Mouse (Mus musculus) kidney, embryonic 14.5 days (tissue): Measurements from ENCODE around the gene Plbd2. TPM values are rescaled to one million over a fixed set of nuclear protein-coding genes. Genes with fewer than 3 reads are reported as not detected.

Experiments used
- ATAC-seq: fragments of 200-750 bp; cut with Nextera tagmentation; 2 replicates; pipeline ENCODE4 v1.8.0; 2017; ENCODE audit warnings: moderate number of reproducible peaks, mild to moderate bottlenecking, moderate TSS enrichment, moderate library complexity; ENCODE audit not compliant: low FRiP score, low TSS enrichment
- H3K27ac ChIP-seq: fragments of 300-500 bp; sonication (generic); 2 replicates; pipeline ENCODE4 v1.5.1; 2014; ENCODE audit warnings: low read depth, mild to moderate bottlenecking, low read length, moderate library complexity, mixed read lengths
- H3K27me3 ChIP-seq: fragments of 300-500 bp; sonication (generic); 2 replicates; pipeline ENCODE4 v1.6.1; 2014; ENCODE audit warnings: mild to moderate bottlenecking, low read length; ENCODE audit not compliant: control insufficient read depth, insufficient read depth
- H3K36me3 ChIP-seq: fragments of 300-500 bp; sonication (generic); 2 replicates; pipeline ENCODE4 v1.6.1; 2014; ENCODE audit warnings: low read length, mixed read lengths; ENCODE audit not compliant: control insufficient read depth, insufficient read depth
- H3K4me1 ChIP-seq: fragments of 300-500 bp; sonication (generic); 2 replicates; pipeline ENCODE4 v1.6.1; 2014; ENCODE audit warnings: low read length, mixed read lengths; ENCODE audit not compliant: control insufficient read depth, insufficient read depth
- H3K4me2 ChIP-seq: fragments of 300-500 bp; sonication (generic); replicated peaks from 2 replicates; pipeline ENCODE4 v1.6.1; 2014; ENCODE audit warnings: low read depth, mild to moderate bottlenecking, low read length
- H3K4me3 ChIP-seq: fragments of 300-500 bp; sonication (generic); 2 replicates; pipeline ENCODE4 v1.5.1; 2014; ENCODE audit warnings: mild to moderate bottlenecking, low read length
- H3K9ac ChIP-seq: fragments of 300-500 bp; sonication (generic); 2 replicates; pipeline ENCODE4 v1.6.1; 2014; ENCODE audit warnings: low read depth, mild to moderate bottlenecking, low read length, moderate library complexity
- H3K9me3 ChIP-seq: fragments of 300-500 bp; sonication (generic); 2 replicates; pipeline ENCODE4 v1.6.1; 2016; ENCODE audit warnings: low read length; ENCODE audit not compliant: control insufficient read depth
- WGBS: fragments of 180-500 bp; shearing (Covaris S2); extraction: QIAGEN DNeasy Blood & Tissue Kit; methylation state at CpG from one replicate; pipeline ENCODE4 v1.1.7; 2014; 5-methylcytosine and 5-hydroxymethylcytosine counted together
- polyA plus RNA-seq: library from polyadenylated mRNA; unstranded; fragments of >200 nt; fragmentation: Nextera tagmentation; extraction: Ambion mirVana; gene quantifications from 2 replicates; pipeline ENCODE4 v1.2.1, GENCODE M21; 2014

Plbd2 gene
- 41.5 and 44.5 TPM in 2 replicates for polyA plus RNA-seq

- H3K27me3 ChIP-seq: no peaks in the 10 kb centered on the region
- H3K4me3 ChIP-seq: peak within 1 kb of the TSS; percentile 81
- no peak within 1 kb of the TSS for H3K27ac ChIP-seq
- H3K36me3 ChIP-seq: peaks cover 3% of the 10 kb centered on the region; the same call in 1 of the 2 replicates
- no peaks in the 10 kb centered on the region for H3K9me3 ChIP-seq
- H3K9ac ChIP-seq: peak within 1 kb of the TSS; percentile 82
- 1% methylated on average over 55 of the region's 55 CpGs for WGBS
- H3K4me1 ChIP-seq: 0 out of 2 replicates have a peak, but pooled peaks cover 6% of the 10 kb centered on the region
- peak within 1 kb of the TSS; percentile 86 for H3K4me2 ChIP-seq
- peak; percentile 74 for ATAC-seq
These were observed at the start of gene Plbd2 for GRCm38 (mm10) chr5:120503144-120503795. Gene Plbd2, minus strand, starts transcription at chr5:120503625.

- 100% methylated on average over 5 of the region's 5 CpGs for WGBS
- peaks cover 41% of the 10 kb centered on the region for H3K36me3 ChIP-seq
- no peak overlapping the region for H3K27ac ChIP-seq
- peaks cover 12% of the 10 kb centered on the region; the same call in 1 of the 2 replicates for H3K4me1 ChIP-seq
- ATAC-seq: no peak
- no peak overlapping the region for H3K4me2 ChIP-seq
- H3K4me3 ChIP-seq: no peak overlapping the region
- H3K9ac ChIP-seq: no peak overlapping the region
- no peaks in the 10 kb centered on the region for H3K9me3 ChIP-seq
- no peaks in the 10 kb centered on the region for H3K27me3 ChIP-seq
These were observed 47.2 kb upstream of the Plbd2 start for GRCm38 (mm10) chr5:120550673-120551072.

GRCm38 (mm10) chr5:120550137-120550536 is 46.7 kb upstream of the Plbd2 start:
- no peak for ATAC-seq
- WGBS: 65% methylated on average over 5 of the region's 5 CpGs
- no peak overlapping the region for H3K4me2 ChIP-seq
- peaks cover 12% of the 10 kb centered on the region; the same call in 1 of the 2 replicates for H3K4me1 ChIP-seq
- H3K27me3 ChIP-seq: no peaks in the 10 kb centered on the region
- no peak overlapping the region for H3K4me3 ChIP-seq
- H3K9me3 ChIP-seq: no peaks in the 10 kb centered on the region
- no peak overlapping the region for H3K27ac ChIP-seq
- no peak overlapping the region for H3K9ac ChIP-seq
- peaks cover 37% of the 10 kb centered on the region for H3K36me3 ChIP-seq

- Histone ChIP-seq H3K4me3 (no peak overlapping the region), H3K4me2 (no peak overlapping the region), H3K27ac (no peak overlapping the region), H3K4me1 (peaks cover 12% of the 10 kb centered on the region; the same call in 1 of the 2 replicates), H3K9me3 (no peaks in the 10 kb centered on the region), H3K36me3 (peaks cover 30% of the 10 kb centered on the region), H3K9ac (no peak overlapping the region), H3K27me3 (no peaks in the 10 kb centered on the region)
- WGBS: 44% methylated on average over 11 of the region's 11 CpGs
- ATAC-seq: no peak
These were observed 44.9 kb upstream of the Plbd2 start for GRCm38 (mm10) chr5:120548236-120548850.

GRCm38 (mm10) chr5:120536632-120537031 is 33.2 kb upstream of the Plbd2 start:
- Histone ChIP-seq H3K36me3 (peaks cover 41% of the 10 kb centered on the region), H3K27me3 (no peaks in the 10 kb centered on the region), H3K4me2 (no peak overlapping the region), H3K27ac (no peak overlapping the region), H3K4me3 (no peak overlapping the region), H3K4me1 (peaks cover 26% of the 10 kb centered on the region), H3K9me3 (no peaks in the 10 kb centered on the region), H3K9ac (no peak overlapping the region)
- 56% methylated on average over 4 of the region's 5 CpGs for WGBS
- ATAC-seq: no peak

- H3K4me2 ChIP-seq: no peak overlapping the region
- no peaks in the 10 kb centered on the region for H3K27me3 ChIP-seq
- no peak overlapping the region for H3K27ac ChIP-seq
- H3K36me3 ChIP-seq: peaks cover 36% of the 10 kb centered on the region
- peaks cover 26% of the 10 kb centered on the region for H3K4me1 ChIP-seq
- 93% methylated on average over 13 of the region's 13 CpGs for WGBS
- H3K9ac ChIP-seq: no peak overlapping the region
- no peak overlapping the region for H3K4me3 ChIP-seq
- ATAC-seq: no peak
- H3K9me3 ChIP-seq: no peaks in the 10 kb centered on the region
These were observed 32.6 kb upstream of the Plbd2 start for GRCm38 (mm10) chr5:120536046-120536445.

GRCm38 (mm10) chr5:120534686-120535075 is 31.3 kb upstream of the Plbd2 start:
- 44% methylated on average over 2 of the region's 2 CpGs for WGBS
- H3K9ac ChIP-seq: no peak overlapping the region
- no peak overlapping the region for H3K4me3 ChIP-seq
- H3K9me3 ChIP-seq: no peaks in the 10 kb centered on the region
- H3K27me3 ChIP-seq: no peaks in the 10 kb centered on the region
- H3K27ac ChIP-seq: peak overlapping the region; percentile 3
- H3K4me2 ChIP-seq: no peak overlapping the region
- ATAC-seq: no peak
- peaks cover 26% of the 10 kb centered on the region for H3K4me1 ChIP-seq
- H3K36me3 ChIP-seq: peaks cover 24% of the 10 kb centered on the region

GRCm38 (mm10) chr5:120534071-120534685 is 30.8 kb upstream of the Plbd2 start:
- Histone ChIP-seq H3K4me3 (no peak overlapping the region), H3K36me3 (peaks cover 19% of the 10 kb centered on the region), H3K9me3 (no peaks in the 10 kb centered on the region), H3K4me1 (peaks cover 26% of the 10 kb centered on the region), H3K9ac (no peak overlapping the region), H3K27me3 (no peaks in the 10 kb centered on the region), H3K4me2 (no peak overlapping the region), H3K27ac (peak overlapping the region; percentile 3)
- 25% methylated on average over 15 of the region's 15 CpGs for WGBS
- 0 out of 2 replicates have a peak, but pooled peaks have one; percentile 38 for ATAC-seq

- 90% methylated on average over 8 of the region's 8 CpGs for WGBS
- Histone ChIP-seq H3K27ac (no peak overlapping the region), H3K27me3 (no peaks in the 10 kb centered on the region), H3K4me1 (peaks cover 26% of the 10 kb centered on the region), H3K4me2 (no peak overlapping the region), H3K9ac (no peak overlapping the region), H3K9me3 (no peaks in the 10 kb centered on the region), H3K36me3 (peaks cover 4% of the 10 kb centered on the region; the same call in 1 of the 2 replicates), H3K4me3 (no peak overlapping the region)
- ATAC-seq: no peak
These were observed 28.2 kb upstream of the Plbd2 start for GRCm38 (mm10) chr5:120531631-120532030.
